Mouse (Mus musculus) G1E-ER4 (cell line): ENCODE data around the gene Igf2r. TPM values are rescaled to one million over a fixed set of nuclear protein-coding genes. Genes with fewer than 3 reads are reported as not detected.
A peak's percentile ranks its signal among the peaks of the same experiment; 100 is the strongest.

Experiments
- GATA1 ChIP-seq: IDR thresholded peaks from one replicate; pipeline ENCODE4 v1.8.0; 2012; ENCODE audit warnings: low read length, inconsistent platforms
- polyA plus RNA-seq: library from polyadenylated mRNA; stranded (reverse); fragments of >175 nt; gene quantifications from 2 replicates; pipeline ENCODE4 v1.2.3, GENCODE M21; 2012

Gene Igf2r
- polyA plus RNA-seq, 1 experiment: 7.4 TPM

- no peak for TF ChIP-seq GATA1
Observed at GRCm38 (mm10) chr17:12684412-12684811, 85.1 kb downstream of the Igf2r start.

- TF ChIP-seq GATA1: no peak
Observed at GRCm38 (mm10) chr17:12683582-12683981, 85.9 kb downstream of the Igf2r start.

- no peak for TF ChIP-seq GATA1
Observed at GRCm38 (mm10) chr17:12678261-12678660, 91.2 kb downstream of the Igf2r start.

GRCm38 (mm10) chr17:12677139-12677538 is 92.3 kb downstream of the Igf2r start:
- TF ChIP-seq GATA1: no peak

GRCm38 (mm10) chr17:12675646-12676045 is 93.8 kb downstream of the Igf2r start, which contains the start of gene Slc22a1:
Gene Slc22a1 (minus strand): TSS chr17:12675829.
- no peak for TF ChIP-seq GATA1

GRCm38 (mm10) chr17:12673871-12674270 is 95.6 kb downstream of the Igf2r start:
- no peak for TF ChIP-seq GATA1

- TF ChIP-seq GATA1: no peak
Observed at GRCm38 (mm10) chr17:12672285-12672790, 97.1 kb downstream of the Igf2r start.

- no peak for TF ChIP-seq GATA1
Observed at GRCm38 (mm10) chr17:12671029-12671605, 98.3 kb downstream of the Igf2r start.

GRCm38 (mm10) chr17:12669363-12669679 is 100.1 kb downstream of the Igf2r start:
- no peak for TF ChIP-seq GATA1

- peak; percentile 52 for TF ChIP-seq GATA1
Observed at GRCm38 (mm10) chr17:12668478-12669362, 100.7 kb downstream of the Igf2r start.

- TF ChIP-seq GATA1: no peak
Observed at GRCm38 (mm10) chr17:12664156-12664555, 105.3 kb downstream of the Igf2r start.

GRCm38 (mm10) chr17:12660572-12661260 is 108.7 kb downstream of the Igf2r start:
- TF ChIP-seq GATA1: no peak

- no peak for TF ChIP-seq GATA1
Observed at GRCm38 (mm10) chr17:12659233-12659632, 110.2 kb downstream of the Igf2r start.

- no peak for TF ChIP-seq GATA1
Observed at GRCm38 (mm10) chr17:12658784-12659183, 110.7 kb downstream of the Igf2r start.

GRCm38 (mm10) chr17:12655826-12656225 is 113.6 kb downstream of the Igf2r start:
- TF ChIP-seq GATA1: no peak

- TF ChIP-seq GATA1: no peak
Observed at GRCm38 (mm10) chr17:12654061-12654460, 115.4 kb downstream of the Igf2r start.
